Mouse (Mus musculus) embryonic facial prominence, embryonic 11.5 days (tissue): ENCODE data around the gene Dnah1. TPM values are rescaled to one million over a fixed set of nuclear protein-coding genes. Genes with fewer than 3 reads are reported as not detected.

Experiments
- ATAC-seq: fragments of 200-750 bp; cut with Nextera tagmentation; replicated peaks from 2 replicates; pipeline ENCODE4 v1.8.0; 2017; ENCODE audit warnings: low read depth; ENCODE audit not compliant: insufficient number of reproducible peaks, low FRiP score, low TSS enrichment
- DNase-seq: peaks from one replicate; pipeline ENCODE4 v3.0.0-alpha.2; 2015; ENCODE audit warnings: low spot score
- H3K27ac ChIP-seq: fragments of 300-500 bp; sonication (generic); replicated peaks from 2 replicates; pipeline ENCODE4 v1.5.1; 2014; ENCODE audit warnings: mild to moderate bottlenecking, low read depth, low read length, control low read depth
- H3K27me3 ChIP-seq: fragments of 300-500 bp; sonication (generic); 2 replicates; pipeline ENCODE4 v1.6.1; 2014; ENCODE audit warnings: mild to moderate bottlenecking, low read length, moderate library complexity, mixed read lengths; ENCODE audit not compliant: control insufficient read depth, insufficient read depth
- H3K36me3 ChIP-seq: fragments of 300-500 bp; sonication (generic); replicated peaks from 2 replicates; pipeline ENCODE4 v1.6.1; 2014; ENCODE audit warnings: low read depth, mild to moderate bottlenecking, low read length, moderate library complexity, mixed read lengths; ENCODE audit not compliant: control insufficient read depth, insufficient read depth
- H3K4me1 ChIP-seq: fragments of 300-500 bp; sonication (generic); 2 replicates; pipeline ENCODE4 v1.6.1; 2014; ENCODE audit warnings: low read length, mixed read lengths; ENCODE audit not compliant: control insufficient read depth, insufficient read depth
- H3K4me2 ChIP-seq: fragments of 300-500 bp; sonication (generic); 2 replicates; pipeline ENCODE4 v1.6.1; 2014; ENCODE audit warnings: low read depth, mild to moderate bottlenecking, control low read depth, low read length, moderate library complexity
- H3K4me3 ChIP-seq: fragments of 300-500 bp; sonication (generic); 2 replicates; pipeline ENCODE4 v1.5.1; 2014; ENCODE audit warnings: low read depth, low read length, control low read depth
- H3K9ac ChIP-seq: fragments of 300-500 bp; sonication (generic); replicated peaks from 2 replicates; pipeline ENCODE4 v1.6.1; 2014; ENCODE audit warnings: mild to moderate bottlenecking, control low read depth, low read length
- H3K9me3 ChIP-seq: fragments of 300-500 bp; sonication (generic); replicated peaks from 2 replicates; pipeline ENCODE4 v1.6.1; 2016; ENCODE audit warnings: mild to moderate bottlenecking, low read length, inconsistent platforms, mixed read lengths; ENCODE audit not compliant: control insufficient read depth
- WGBS: fragments of 180-500 bp; shearing (Covaris S2); extraction: QIAGEN DNeasy Blood & Tissue Kit; methylation state at CpG from one replicate; pipeline ENCODE4 v1.1.7; 2014; 5-methylcytosine and 5-hydroxymethylcytosine counted together
- polyA plus RNA-seq: library from polyadenylated mRNA; unstranded; fragments of >200 nt; fragmentation: Nextera tagmentation; extraction: Ambion mirVana; gene quantifications from 2 replicates; pipeline ENCODE4 v1.2.1, GENCODE M21; 2014

The Dnah1 gene
- polyA plus RNA-seq, 1 experiment from 2014 or later: 7.3 TPM

DNA sequence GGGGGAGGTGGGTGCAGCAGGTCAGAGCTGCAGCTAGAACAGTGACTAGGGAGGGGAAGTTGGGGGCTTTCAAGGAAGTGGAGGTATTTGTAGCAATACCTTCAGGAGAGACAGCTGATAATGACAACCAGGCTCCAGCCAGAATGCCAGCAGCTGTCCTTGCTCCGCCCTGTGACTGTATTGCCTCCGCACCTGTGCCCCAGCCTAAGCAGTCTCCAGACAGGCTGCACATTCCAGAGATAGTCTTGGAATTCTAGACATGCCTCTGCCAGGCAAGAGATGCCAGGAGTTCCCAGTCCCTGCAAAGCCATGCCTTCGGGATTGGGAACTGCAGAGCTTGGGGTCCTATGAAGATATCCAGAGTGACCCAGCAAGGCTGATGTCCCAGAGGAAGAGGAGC lies 111.2 kb downstream of the Dnah1 start:
- ATAC-seq (no peak), DNase-seq (no peak)

DNA sequence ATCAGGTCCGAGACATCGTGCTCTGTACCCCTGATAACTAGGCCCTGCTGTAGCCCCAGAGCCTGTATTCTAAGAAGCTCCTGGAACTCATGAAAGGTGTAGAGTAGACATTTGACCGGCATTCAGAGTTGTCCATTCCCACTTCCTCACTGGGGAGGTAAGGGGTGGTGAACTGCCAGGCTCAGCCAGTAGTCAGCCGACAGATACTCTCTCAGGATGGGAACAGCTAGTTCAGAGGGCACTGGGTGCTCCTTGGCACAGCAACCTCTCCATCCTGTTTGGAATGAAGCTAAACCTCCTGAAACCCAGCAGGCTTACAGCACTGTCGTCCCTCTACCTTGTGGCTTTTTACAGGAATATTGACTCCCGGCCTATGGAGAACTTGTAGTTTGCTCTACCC lies 111.8 kb downstream of the Dnah1 start:
- H3K4me3 ChIP-seq: no peak overlapping the region
- H3K9me3 ChIP-seq: no peaks in the 10 kb centered on the region
- WGBS: 90% methylated on average over 6 of the region's 6 CpGs
- no peaks in the 10 kb centered on the region for H3K27me3 ChIP-seq
- H3K27ac ChIP-seq: no peak overlapping the region
- DNase-seq (no peak), ATAC-seq (no peak)
- H3K36me3 ChIP-seq: no peaks in the 10 kb centered on the region
- no peak overlapping the region for H3K9ac ChIP-seq
- no peaks in the 10 kb centered on the region for H3K4me1 ChIP-seq
- no peak overlapping the region for H3K4me2 ChIP-seq

More for the DNA sequence above, 111.2 kb downstream of the Dnah1 start:
- H3K27me3 ChIP-seq: no peaks in the 10 kb centered on the region
- H3K36me3 ChIP-seq: no peaks in the 10 kb centered on the region
- no peak overlapping the region for H3K4me2 ChIP-seq
- no peak overlapping the region for H3K4me3 ChIP-seq
- no peak overlapping the region for H3K27ac ChIP-seq
- no peaks in the 10 kb centered on the region for H3K4me1 ChIP-seq
- no peaks in the 10 kb centered on the region for H3K9me3 ChIP-seq
- WGBS: 78% methylated on average over 3 of the region's 3 CpGs
- H3K9ac ChIP-seq: no peak overlapping the region

Other genes starting within 250 kb of the Dnah1 start
- 56.8 and 62.3 TPM in 2 replicates for gene Smim4, start 194.9 kb downstream of the Dnah1 start, polyA plus RNA-seq
- gene Nt5dc2, start 192.8 kb downstream of the Dnah1 start, polyA plus RNA-seq: 462 and 510 TPM in 2 replicates
- 19.8 and 23.6 TPM in 2 replicates for gene Stab1, start 155.3 kb downstream of the Dnah1 start, polyA plus RNA-seq
- gene Tnnc1, start 115.6 kb downstream of the Dnah1 start, polyA plus RNA-seq: 10.0 and 25.3 TPM in 2 replicates
- gene Nisch, start 107.0 kb downstream of the Dnah1 start, polyA plus RNA-seq: 270 and 277 TPM in 2 replicates
- gene Sema3g, start 106.0 kb downstream of the Dnah1 start, polyA plus RNA-seq: 0.21 and 0.24 TPM in 2 replicates
- 12.5 and 14.2 TPM in 2 replicates for gene Phf7, start 72.6 kb downstream of the Dnah1 start, polyA plus RNA-seq
- gene Bap1, start 72.4 kb downstream of the Dnah1 start, polyA plus RNA-seq: 82.9 and 85.1 TPM in 2 replicates
- gene Capn7, start 12.7 kb upstream of the Dnah1 start, polyA plus RNA-seq: 36.8 and 38.5 TPM in 2 replicates
- gene Sh3bp5, start 112.2 kb upstream of the Dnah1 start, polyA plus RNA-seq: 15.8 and 16.0 TPM in 2 replicates
- gene Eaf1, start 170.5 kb upstream of the Dnah1 start, polyA plus RNA-seq: 23.0 and 26.7 TPM in 2 replicates
- 100 and 108 TPM in 2 replicates for gene Mettl6, start 171.1 kb upstream of the Dnah1 start, polyA plus RNA-seq